Mouse (Mus musculus) ES-Bruce4 (cell line): ENCODE data around the gene Mtor.

Source experiments
- CTCF ChIP-seq: IDR thresholded peaks from one replicate; pipeline ENCODE4 v1.8.1; 2011; ENCODE audit warnings: low read depth, low read length
- POLR2A ChIP-seq: IDR thresholded peaks from one replicate; pipeline ENCODE4 v1.8.1; 2011; ENCODE audit warnings: low read length; ENCODE audit not compliant: insufficient read depth

GRCm38 (mm10) chr4:148573222-148573621 is 124.8 kb downstream of the Mtor start:
- TF ChIP-seq POLR2A (no peak), CTCF (no peak)
